Mouse (Mus musculus): ENCODE data around the gene Ccdc187. TPM values are rescaled to one million over a fixed set of nuclear protein-coding genes. Genes with fewer than 3 reads are reported as not detected.

Gene Ccdc187
- polyA plus RNA-seq, 1 experiment from 2014 or later, result not detected

- Histone ChIP-seq H3K9me3 (replicated peaks; ENCODE audit: control insufficient read depth, low read length) (no peaks in the 10 kb centered on the region), H3K36me3 (replicated peaks; ENCODE audit: control insufficient read depth, insufficient read depth, low read depth, low read length) (no peaks in the 10 kb centered on the region), H3K27ac (replicated peaks; ENCODE audit: low read depth, low read length) (no peak overlapping the region), H3K4me2 (ENCODE audit: low read depth, low read length) (no peak overlapping the region), H3K27me3 (ENCODE audit: control insufficient read depth, insufficient read depth, low read length) (no peaks in the 10 kb centered on the region), H3K4me3 (ENCODE audit: low read depth, low read length) (no peak overlapping the region), H3K9ac (replicated peaks; ENCODE audit: low read length) (no peak overlapping the region), H3K4me1 (ENCODE audit: control insufficient read depth, insufficient read depth, low read length) (no peaks in the 10 kb centered on the region; the same call in 1 of the 2 replicates)
- DNase-seq (ENCODE audit: low spot score), result no peak
- ATAC-seq (replicated peaks; ENCODE audit: insufficient number of reproducible peaks, low FRiP score, low TSS enrichment, low read depth), result no peak
- 83% methylated on average over 10 of the region's 10 CpGs for WGBS
Observed at GRCm38 (mm10) chr2:26302005-26302503, 7.7 kb upstream of the Ccdc187 start.

DNA sequence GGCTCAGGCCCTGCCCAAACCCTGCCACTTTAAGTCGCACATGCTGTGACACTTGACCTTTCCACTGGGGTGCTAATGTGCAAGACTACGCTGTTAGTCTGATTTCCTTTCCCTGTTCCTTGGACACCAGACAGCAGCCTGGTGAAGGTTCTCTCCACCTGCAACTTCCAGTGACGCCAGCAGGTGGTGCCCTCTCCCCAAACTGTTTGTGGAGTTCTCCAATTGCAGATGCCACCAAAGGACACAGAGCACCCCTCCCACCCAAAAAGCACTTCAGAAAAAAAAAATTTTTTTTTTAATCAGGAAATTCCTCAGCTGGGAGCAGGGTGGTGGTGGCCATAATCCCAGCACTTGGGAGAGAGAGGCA lies 6.4 kb upstream of the Ccdc187 start:
- no peaks in the 10 kb centered on the region for H3K9me3 ChIP-seq (replicated peaks; ENCODE audit: control insufficient read depth, low read length)
- no peaks in the 10 kb centered on the region for H3K27me3 ChIP-seq (ENCODE audit: control insufficient read depth, insufficient read depth, low read length)
- DNase-seq (ENCODE audit: low spot score) (peak; percentile 92), ATAC-seq (replicated peaks; ENCODE audit: insufficient number of reproducible peaks, low FRiP score, low TSS enrichment, low read depth) (no peak)
- no peak overlapping the region for H3K4me2 ChIP-seq (ENCODE audit: low read depth, low read length)
- WGBS, result 0% methylated on average over 3 of the region's 3 CpGs
- H3K9ac ChIP-seq (replicated peaks; ENCODE audit: low read length), result no peak overlapping the region
- no peaks in the 10 kb centered on the region for H3K36me3 ChIP-seq (replicated peaks; ENCODE audit: control insufficient read depth, insufficient read depth, low read depth, low read length)
- H3K4me1 ChIP-seq (ENCODE audit: control insufficient read depth, insufficient read depth, low read length), result no peaks in the 10 kb centered on the region; the same call in 1 of the 2 replicates
- H3K27ac ChIP-seq (replicated peaks; ENCODE audit: low read depth, low read length), result no peak overlapping the region
- no peak overlapping the region for H3K4me3 ChIP-seq (ENCODE audit: low read depth, low read length)

GRCm38 (mm10) chr2:26300161-26300807 lies 5.9 kb upstream of the Ccdc187 start:
- no peak; the same call in 1 of the 2 replicates for ATAC-seq (replicated peaks; ENCODE audit: insufficient number of reproducible peaks, low FRiP score, low TSS enrichment, low read depth)
- Histone ChIP-seq H3K27ac (replicated peaks; ENCODE audit: low read depth, low read length) (no peak overlapping the region), H3K4me3 (ENCODE audit: low read depth, low read length) (no peak overlapping the region), H3K4me2 (ENCODE audit: low read depth, low read length) (no peak overlapping the region), H3K9ac (replicated peaks; ENCODE audit: low read length) (no peak overlapping the region), H3K36me3 (replicated peaks; ENCODE audit: control insufficient read depth, insufficient read depth, low read depth, low read length) (no peaks in the 10 kb centered on the region), H3K4me1 (ENCODE audit: control insufficient read depth, insufficient read depth, low read length) (no peaks in the 10 kb centered on the region; the same call in 1 of the 2 replicates), H3K27me3 (ENCODE audit: control insufficient read depth, insufficient read depth, low read length) (no peaks in the 10 kb centered on the region), H3K9me3 (replicated peaks; ENCODE audit: control insufficient read depth, low read length) (no peaks in the 10 kb centered on the region)
- WGBS, result 45% methylated on average over 5 of the region's 5 CpGs
- DNase-seq (ENCODE audit: low spot score), result no peak

GRCm38 (mm10) chr2:26299336-26299735 lies 5.0 kb upstream of the Ccdc187 start:
- Histone ChIP-seq H3K27ac (replicated peaks; ENCODE audit: low read depth, low read length) (no peak overlapping the region), H3K4me2 (ENCODE audit: low read depth, low read length) (no peak overlapping the region), H3K9ac (replicated peaks; ENCODE audit: low read length) (no peak overlapping the region), H3K36me3 (replicated peaks; ENCODE audit: control insufficient read depth, insufficient read depth, low read depth, low read length) (no peaks in the 10 kb centered on the region), H3K9me3 (replicated peaks; ENCODE audit: control insufficient read depth, low read length) (no peaks in the 10 kb centered on the region), H3K4me1 (ENCODE audit: control insufficient read depth, insufficient read depth, low read length) (no peaks in the 10 kb centered on the region; the same call in 1 of the 2 replicates), H3K27me3 (ENCODE audit: control insufficient read depth, insufficient read depth, low read length) (no peaks in the 10 kb centered on the region), H3K4me3 (ENCODE audit: low read depth, low read length) (no peak overlapping the region)
- no peak for ATAC-seq (replicated peaks; ENCODE audit: insufficient number of reproducible peaks, low FRiP score, low TSS enrichment, low read depth)
- no peak for DNase-seq (ENCODE audit: low spot score)
- 36% methylated on average over 7 of the region's 7 CpGs for WGBS

DNA sequence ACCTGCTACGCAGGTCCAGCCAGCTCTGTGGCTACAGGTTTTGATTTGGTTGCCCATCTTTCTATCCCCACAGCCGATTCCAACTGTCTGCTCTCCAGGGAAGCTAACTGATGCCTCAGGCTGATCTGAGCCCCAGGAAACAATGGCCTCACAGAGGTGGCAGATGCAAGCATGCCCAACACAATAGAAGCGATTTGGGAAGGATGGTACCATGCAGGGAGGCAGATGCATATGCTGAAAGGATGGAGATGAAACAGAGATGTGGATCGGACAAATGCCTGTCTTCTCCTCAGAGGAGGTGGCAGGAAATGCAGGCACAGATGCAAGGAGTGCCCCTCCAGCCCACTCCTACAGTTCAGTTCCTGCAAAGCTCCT lies 4.5 kb upstream of the Ccdc187 start:
- Histone ChIP-seq H3K4me1 (ENCODE audit: control insufficient read depth, insufficient read depth, low read length) (no peaks in the 10 kb centered on the region; the same call in 1 of the 2 replicates), H3K9ac (replicated peaks; ENCODE audit: low read length) (peak overlapping the region; percentile 25; the same call in 1 of the 2 replicates), H3K9me3 (replicated peaks; ENCODE audit: control insufficient read depth, low read length) (no peaks in the 10 kb centered on the region), H3K36me3 (replicated peaks; ENCODE audit: control insufficient read depth, insufficient read depth, low read depth, low read length) (no peaks in the 10 kb centered on the region), H3K27me3 (ENCODE audit: control insufficient read depth, insufficient read depth, low read length) (no peaks in the 10 kb centered on the region), H3K4me2 (ENCODE audit: low read depth, low read length) (no peak overlapping the region), H3K27ac (replicated peaks; ENCODE audit: low read depth, low read length) (no peak overlapping the region), H3K4me3 (ENCODE audit: low read depth, low read length) (no peak overlapping the region)
- WGBS, result 6% methylated on average over 4 of the region's 4 CpGs
- no peak for ATAC-seq (replicated peaks; ENCODE audit: insufficient number of reproducible peaks, low FRiP score, low TSS enrichment, low read depth)
- no peak for DNase-seq (ENCODE audit: low spot score)

- Histone ChIP-seq H3K9ac (replicated peaks; ENCODE audit: low read length) (no peak overlapping the region), H3K4me3 (ENCODE audit: low read depth, low read length) (no peak overlapping the region), H3K27me3 (ENCODE audit: control insufficient read depth, insufficient read depth, low read length) (no peaks in the 10 kb centered on the region), H3K4me2 (ENCODE audit: low read depth, low read length) (no peak overlapping the region), H3K4me1 (ENCODE audit: control insufficient read depth, insufficient read depth, low read length) (no peaks in the 10 kb centered on the region; the same call in 1 of the 2 replicates), H3K9me3 (replicated peaks; ENCODE audit: control insufficient read depth, low read length) (no peaks in the 10 kb centered on the region), H3K27ac (replicated peaks; ENCODE audit: low read depth, low read length) (no peak overlapping the region), H3K36me3 (replicated peaks; ENCODE audit: control insufficient read depth, insufficient read depth, low read depth, low read length) (no peaks in the 10 kb centered on the region)
- ATAC-seq (replicated peaks; ENCODE audit: insufficient number of reproducible peaks, low FRiP score, low TSS enrichment, low read depth) (peak; percentile 63), DNase-seq (ENCODE audit: low spot score) (peak; percentile 47)
- 4% methylated on average over 10 of the region's 10 CpGs for WGBS
Observed at GRCm38 (mm10) chr2:26298208-26298855, 4.0 kb upstream of the Ccdc187 start.

DNA sequence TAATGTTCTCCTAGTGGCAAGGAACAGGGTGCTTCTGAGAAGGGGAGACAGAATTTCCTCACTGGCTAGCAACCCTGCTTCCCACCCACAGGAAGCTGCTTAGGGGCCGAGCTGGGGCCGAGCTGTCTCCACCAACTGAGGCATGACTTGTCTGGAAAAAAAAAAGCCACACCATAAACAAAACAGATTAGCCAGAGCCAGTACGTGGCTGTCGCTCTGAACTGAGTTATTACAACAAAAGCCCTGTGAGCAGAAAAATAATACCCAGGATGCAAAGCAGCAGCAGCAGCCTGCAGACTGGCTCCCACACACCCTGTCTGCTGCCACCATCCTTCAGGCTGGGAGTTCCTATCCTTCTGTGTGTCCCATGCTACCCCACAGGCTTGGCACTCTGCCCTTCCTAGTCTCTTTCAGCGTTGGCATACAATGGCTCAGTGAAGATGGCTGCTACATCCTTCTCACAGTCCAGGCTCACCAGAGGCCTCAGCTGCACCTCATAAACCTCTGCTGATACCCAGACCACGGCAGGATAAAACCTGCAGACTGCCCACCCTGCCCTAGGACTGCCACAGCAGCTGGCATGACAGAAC lies 2.3 kb upstream of the Ccdc187 start:
- no peaks in the 10 kb centered on the region for H3K36me3 ChIP-seq (replicated peaks; ENCODE audit: control insufficient read depth, insufficient read depth, low read depth, low read length)
- DNase-seq (ENCODE audit: low spot score), result no peak
- no peaks in the 10 kb centered on the region for H3K9me3 ChIP-seq (replicated peaks; ENCODE audit: control insufficient read depth, low read length)
- H3K4me3 ChIP-seq (ENCODE audit: low read depth, low read length), result no peak overlapping the region
- no peaks in the 10 kb centered on the region; the same call in 1 of the 2 replicates for H3K4me1 ChIP-seq (ENCODE audit: control insufficient read depth, insufficient read depth, low read length)
- no peak overlapping the region for H3K4me2 ChIP-seq (ENCODE audit: low read depth, low read length)
- 53% methylated on average over 6 of the region's 6 CpGs for WGBS
- H3K9ac ChIP-seq (replicated peaks; ENCODE audit: low read length), result no peak overlapping the region; the same call in 1 of the 2 replicates
- no peaks in the 10 kb centered on the region for H3K27me3 ChIP-seq (ENCODE audit: control insufficient read depth, insufficient read depth, low read length)
- no peak overlapping the region for H3K27ac ChIP-seq (replicated peaks; ENCODE audit: low read depth, low read length)
- ATAC-seq (replicated peaks; ENCODE audit: insufficient number of reproducible peaks, low FRiP score, low TSS enrichment, low read depth), result no peak

- ATAC-seq (replicated peaks; ENCODE audit: insufficient number of reproducible peaks, low FRiP score, low TSS enrichment, low read depth) (no peak), DNase-seq (ENCODE audit: low spot score) (no peak)
- Histone ChIP-seq H3K4me2 (ENCODE audit: low read depth, low read length) (no peak overlapping the region), H3K9ac (replicated peaks; ENCODE audit: low read length) (no peak overlapping the region), H3K27ac (replicated peaks; ENCODE audit: low read depth, low read length) (no peak overlapping the region), H3K36me3 (replicated peaks; ENCODE audit: control insufficient read depth, insufficient read depth, low read depth, low read length) (no peaks in the 10 kb centered on the region), H3K4me3 (ENCODE audit: low read depth, low read length) (no peak overlapping the region), H3K9me3 (replicated peaks; ENCODE audit: control insufficient read depth, low read length) (no peaks in the 10 kb centered on the region), H3K27me3 (ENCODE audit: control insufficient read depth, insufficient read depth, low read length) (no peaks in the 10 kb centered on the region), H3K4me1 (ENCODE audit: control insufficient read depth, insufficient read depth, low read length) (no peaks in the 10 kb centered on the region)
- WGBS, result 84% methylated on average over 5 of the region's 5 CpGs
Observed at GRCm38 (mm10) chr2:26290133-26290532, 4.2 kb downstream of the Ccdc187 start.
